Mouse (Mus musculus) megakaryocyte, embryonic 14.5 days (primary cell): ENCODE measurements around the gene Ptchd3.

Source experiments
- FLI1 ChIP-seq: IDR thresholded peaks from 2 replicates; pipeline ENCODE4 v1.6.1; 2012; ENCODE audit warnings: low read length, inconsistent platforms, mixed read lengths
- GATA1 ChIP-seq: IDR thresholded peaks from 3 replicates; pipeline ENCODE4 v1.6.1; 2012; ENCODE audit warnings: mixed read lengths, low read length, inconsistent platforms, borderline replicate concordance

DNA sequence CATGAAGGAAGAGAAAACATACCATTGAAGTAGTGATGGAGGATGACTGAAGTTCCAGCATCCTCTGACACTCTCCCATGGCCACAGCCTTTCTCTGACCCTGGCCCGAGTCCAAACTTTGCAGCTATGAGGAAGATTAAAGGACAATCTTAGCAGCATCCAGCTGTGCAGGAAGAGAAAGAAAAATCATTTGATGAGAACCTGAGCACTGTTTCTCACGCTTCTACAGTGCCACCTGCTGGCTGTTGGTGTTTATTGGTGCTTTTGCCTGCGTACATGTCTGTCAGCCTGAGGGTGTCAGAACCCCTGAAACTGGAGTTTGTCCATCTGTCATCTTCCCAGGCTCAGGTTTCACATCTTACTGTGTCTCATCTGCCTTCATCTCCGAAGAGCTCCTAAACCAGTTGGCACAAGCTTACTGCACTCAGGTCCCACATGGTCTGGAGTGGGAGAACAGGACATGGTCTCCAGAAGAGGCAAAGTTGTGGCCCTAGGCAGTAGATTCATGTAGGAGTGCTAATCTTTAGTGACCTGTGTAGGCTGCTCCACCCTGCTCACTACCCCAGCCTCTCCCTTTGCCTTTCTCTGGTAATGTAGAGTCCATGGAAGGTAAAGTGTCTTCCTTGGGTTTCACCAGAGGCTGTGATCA, 21.7 kb upstream of the Ptchd3 start:
- TF ChIP-seq FLI1: no peak
- no peak for TF ChIP-seq GATA1
